Mouse (Mus musculus) spleen, postnatal 10 days (tissue): Measurements from ENCODE around the gene Tex44.

Experiments used
- DNase-seq, 2 experiments: peaks; one replicate each; pipeline ENCODE4 v3.0.0; 2021 to 2022; ENCODE audit warnings: low spot score in 2 of 2

The Tex44 gene

GRCm38 (mm10) chr1:86426128-86426527 is at the start of gene Tex44, which contains the start of gene Nmur1:
TSS of gene Tex44 (plus strand) at chr1:86426329.
TSS of gene Nmur1 (minus strand) at chr1:86426228.
- DNase-seq = no peak

- no peak for DNase-seq
Measured at GRCm38 (mm10) chr1:86376354-86376753, 49.8 kb upstream of the Tex44 start.

GRCm38 (mm10) chr1:86378662-86379061 is 47.5 kb upstream of the Tex44 start:
- no peak for DNase-seq

DNA sequence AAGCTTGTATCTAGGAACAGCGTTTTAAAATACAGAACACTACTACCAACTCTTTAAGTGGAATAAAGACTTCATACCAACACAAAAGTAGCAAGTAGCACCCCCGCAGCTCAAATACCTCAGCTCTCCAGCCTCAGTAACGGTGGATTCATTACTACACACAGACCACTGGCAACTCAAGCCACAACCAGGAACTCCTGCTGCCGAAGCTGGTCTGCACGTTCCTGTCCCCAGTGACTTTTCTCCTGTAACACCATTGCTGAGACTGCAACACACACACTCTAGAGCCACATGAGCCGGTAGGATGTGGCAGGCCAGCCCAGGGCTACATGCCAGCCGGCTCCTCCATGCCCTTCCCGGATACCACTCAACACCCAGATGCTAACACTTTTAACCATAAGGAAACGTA is 47.0 kb upstream of the Tex44 start:
- no peak for DNase-seq

GRCm38 (mm10) chr1:86381027-86381426 is 45.1 kb upstream of the Tex44 start:
- DNase-seq = peak; percentile 35 to 78

GRCm38 (mm10) chr1:86389230-86389629 is 36.9 kb upstream of the Tex44 start:
- DNase-seq = peak; percentile 70 to 83

GRCm38 (mm10) chr1:86391425-86391824 is 34.7 kb upstream of the Tex44 start:
- no peak for DNase-seq

- no peak for DNase-seq
Measured at GRCm38 (mm10) chr1:86393219-86393618, 32.9 kb upstream of the Tex44 start.

- no peak for DNase-seq
Measured at GRCm38 (mm10) chr1:86394246-86394645, 31.9 kb upstream of the Tex44 start.

DNA sequence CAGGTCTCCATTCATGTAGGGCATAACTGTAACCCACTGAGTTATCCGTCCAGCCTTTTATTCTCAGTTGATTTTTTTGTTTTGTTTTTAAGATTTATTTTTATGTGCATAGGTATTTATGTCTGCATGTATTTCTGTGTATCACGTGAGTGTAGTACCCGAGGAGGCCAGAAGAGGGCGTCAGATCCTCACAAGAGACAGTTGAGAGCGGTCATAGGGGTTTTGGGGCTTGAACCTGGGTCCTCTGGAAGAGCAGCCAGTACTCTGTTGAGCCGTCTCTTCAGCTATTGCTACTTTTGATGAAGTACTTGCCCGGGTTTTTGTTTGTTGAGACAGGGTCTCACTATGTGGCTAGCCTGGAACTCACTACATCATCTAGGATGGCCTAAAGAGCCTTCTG is 30.2 kb upstream of the Tex44 start:
- peak in 1 of 2 experiments; percentile 47 for DNase-seq

- no peak for DNase-seq
Measured at GRCm38 (mm10) chr1:86397621-86398020, 28.5 kb upstream of the Tex44 start.

DNA sequence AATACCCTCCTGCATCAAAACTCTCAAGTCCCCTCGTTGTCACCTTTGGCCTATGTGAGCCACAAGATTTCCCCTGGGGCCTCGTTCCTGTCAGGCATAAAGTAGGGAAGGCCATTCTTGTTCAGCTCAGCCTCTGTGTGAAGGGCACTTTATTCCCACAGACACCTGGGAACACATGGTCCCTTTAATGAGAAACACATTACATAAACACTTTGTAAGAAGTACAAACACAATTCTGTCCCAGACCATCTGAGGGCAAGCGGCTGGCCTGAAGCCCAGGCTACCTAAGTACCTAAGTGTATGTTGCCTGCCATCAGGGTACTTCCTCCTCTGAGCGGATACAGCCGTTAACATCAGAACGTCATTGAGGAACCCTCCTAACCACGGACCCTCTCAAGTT is 27.9 kb upstream of the Tex44 start:
- DNase-seq = no peak

- DNase-seq = no peak
Measured at GRCm38 (mm10) chr1:86399322-86399721, 26.8 kb upstream of the Tex44 start.

DNA sequence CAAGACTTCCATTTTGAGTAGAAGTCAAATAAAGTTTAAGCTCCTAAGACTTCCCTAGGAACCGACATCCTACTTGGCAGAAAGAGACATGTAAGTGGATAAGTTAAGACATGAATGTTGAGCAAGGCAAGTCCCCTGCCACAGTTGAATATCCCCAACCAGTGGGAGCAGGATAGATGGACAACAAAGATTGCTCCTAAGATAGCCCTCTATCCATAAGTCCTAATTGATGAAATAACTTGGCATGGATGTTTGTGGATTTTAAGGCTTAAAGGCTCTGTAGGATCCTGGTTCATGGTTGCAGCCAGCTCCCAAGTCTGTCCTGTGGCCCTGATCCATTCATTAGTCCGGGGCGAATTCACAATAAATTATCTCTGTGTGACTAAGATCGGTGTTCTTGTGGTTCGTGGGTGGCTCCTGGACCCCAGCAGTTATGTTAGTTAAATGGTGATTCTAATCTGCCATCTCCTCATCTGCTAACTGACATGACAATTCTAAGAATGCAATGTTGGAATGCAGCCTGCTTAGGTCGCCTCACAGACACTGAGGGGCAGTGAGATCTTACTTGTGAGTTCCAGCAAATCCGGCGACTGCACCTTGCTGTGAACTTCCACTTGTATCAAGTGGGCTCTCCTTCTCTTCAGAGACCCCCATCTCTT is 25.9 kb upstream of the Tex44 start:
- DNase-seq = no peak

DNA sequence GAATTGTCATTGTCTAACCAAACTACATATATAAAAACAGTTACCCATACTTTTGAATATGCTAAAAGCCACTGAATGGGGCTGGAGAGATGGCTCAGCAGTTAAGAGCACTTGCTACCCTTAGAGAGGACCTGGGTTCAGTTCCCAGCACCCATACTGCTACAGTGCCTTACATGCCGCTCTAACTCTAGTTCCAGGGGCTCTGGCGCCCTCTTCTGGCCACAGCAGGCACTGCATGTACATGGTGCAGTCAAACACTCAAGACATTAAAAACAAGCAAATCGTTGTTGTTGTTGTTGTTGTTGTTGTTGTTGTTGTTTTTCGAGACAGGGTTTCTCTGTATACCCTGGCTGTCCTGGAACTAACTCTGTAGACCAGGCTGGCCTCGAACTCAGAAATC is 21.3 kb upstream of the Tex44 start:
- DNase-seq = peak in 1 of 2 experiments; percentile 66

- no peak for DNase-seq
Measured at GRCm38 (mm10) chr1:86406313-86406712, 19.8 kb upstream of the Tex44 start.

DNA sequence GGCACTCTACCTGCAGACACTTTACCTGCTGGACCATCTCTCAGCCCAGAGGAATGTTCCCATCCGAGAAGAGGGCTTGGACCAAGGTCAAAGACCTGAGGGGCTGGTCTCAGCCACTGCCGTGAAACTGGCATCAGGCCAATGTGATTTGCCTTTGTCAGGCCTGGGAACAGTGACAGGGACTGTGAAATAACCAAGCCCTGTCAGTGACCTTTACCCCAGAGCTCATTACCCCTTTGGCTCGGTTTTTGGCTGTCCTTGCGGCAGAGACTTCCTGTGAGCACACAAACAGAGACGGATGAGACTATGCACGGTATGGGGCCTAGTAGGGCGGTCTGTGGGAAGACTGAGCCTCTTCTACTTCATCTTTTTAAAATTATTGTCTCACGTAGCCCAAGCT is 19.2 kb upstream of the Tex44 start:
- DNase-seq = no peak

DNA sequence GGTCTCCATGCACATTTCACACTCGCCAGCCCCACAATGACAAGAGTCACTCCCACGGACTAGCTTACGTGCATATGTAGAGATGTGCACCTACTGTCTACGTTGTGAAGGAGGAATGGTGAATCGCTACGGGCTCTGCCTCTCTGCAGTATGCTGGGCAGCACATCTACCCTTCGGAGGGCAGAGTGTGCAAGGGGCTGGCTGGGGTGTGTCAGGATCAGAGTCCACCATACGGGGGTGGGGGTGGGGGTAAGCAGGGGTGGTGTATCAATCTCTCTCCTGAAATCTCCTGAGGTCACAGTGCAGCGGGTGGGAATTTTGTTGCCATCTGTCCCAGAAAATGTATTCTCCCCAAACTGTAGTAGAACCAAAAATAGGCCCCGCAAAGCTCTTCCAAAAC is 17.6 kb upstream of the Tex44 start:
- no peak for DNase-seq

- no peak for DNase-seq
Measured at GRCm38 (mm10) chr1:86409476-86409875, 16.7 kb upstream of the Tex44 start.

DNA sequence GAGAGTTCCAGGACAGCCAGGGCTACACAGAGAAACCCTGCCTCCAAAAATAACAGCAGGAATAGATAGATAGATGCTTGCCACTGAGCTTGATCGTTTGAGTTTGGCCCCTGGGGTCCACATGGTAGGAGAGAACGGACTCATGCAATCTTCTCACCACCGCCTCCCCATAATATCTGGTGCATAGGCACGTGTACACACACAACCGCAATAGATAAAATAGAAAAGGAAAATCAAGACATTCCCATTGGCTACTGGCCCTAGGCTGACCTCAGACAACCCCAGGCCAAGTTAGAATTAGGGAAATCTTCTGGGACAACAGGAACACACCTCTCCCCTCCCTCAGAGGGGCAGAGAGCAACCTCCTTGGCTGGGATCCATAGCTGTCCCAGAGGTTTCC is 11.4 kb upstream of the Tex44 start:
- DNase-seq = no peak

GRCm38 (mm10) chr1:86415144-86415543 is 11.0 kb upstream of the Tex44 start:
- DNase-seq = no peak

- peak; percentile 41 to 73 for DNase-seq
Measured at GRCm38 (mm10) chr1:86415612-86416184, 10.4 kb upstream of the Tex44 start.

DNA sequence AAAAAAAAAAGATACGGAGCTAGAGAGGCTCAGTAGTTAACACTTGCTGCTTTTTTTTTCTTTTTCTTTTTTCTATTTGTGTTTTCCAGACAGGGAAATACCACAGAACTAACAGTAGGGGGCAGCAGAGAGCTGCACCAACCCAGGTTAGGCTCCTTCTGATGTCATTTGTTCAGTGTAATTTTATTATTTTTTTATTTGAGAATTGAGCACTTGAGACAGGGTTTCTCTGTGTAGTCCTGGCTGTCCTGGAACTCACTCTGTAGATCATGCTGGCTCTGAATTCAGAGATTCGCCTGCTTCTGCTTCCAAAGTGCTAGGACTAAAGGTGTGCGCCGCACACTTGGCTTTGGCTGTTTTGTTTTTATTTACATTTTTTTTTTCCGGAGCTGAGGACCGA is 9.8 kb upstream of the Tex44 start:
- peak in 1 of 2 experiments; percentile 43 for DNase-seq

- DNase-seq = no peak
Measured at GRCm38 (mm10) chr1:86421007-86421406, 5.1 kb upstream of the Tex44 start.
